Mouse (Mus musculus) adrenal gland, adult 8-10 months (tissue): Measurements from ENCODE around the gene Sphk2. TPM values are rescaled to one million over a fixed set of nuclear protein-coding genes. Genes with fewer than 3 reads are reported as not detected.

Source experiments
- total RNA-seq, 4 experiments: library from RNA; stranded (reverse); gene quantifications; 2 replicates each; pipeline ENCODE4 v1.2.4; 2022

The Sphk2 gene
- total RNA-seq, 4 experiments from 2014 or later: 36.9 to 40.2 (median 39.3) TPM

Other genes starting within 250 kb of the Sphk2 start
- 1 to 10 TPM in 2 of 4 experiments, under 1 TPM in 2; 0.20 to 2.5 (median 0.94) TPM for gene Tulp2, start 236.1 kb downstream of the Sphk2 start, total RNA-seq
- gene Gm45808, start 231.2 kb downstream of the Sphk2 start, total RNA-seq: 10 to 100 TPM; 38.9 to 41.2 (median 40.2) TPM
- gene Dhdh, start 229.2 kb downstream of the Sphk2 start, total RNA-seq: 10 to 100 TPM; 65.1 to 80.0 (median 69.2) TPM
- 100 to 1,000 TPM; 291 to 305 (median 294) TPM for gene Nucb1, start 207.6 kb downstream of the Sphk2 start, total RNA-seq
- gene Ppp1r15a, start 191.7 kb downstream of the Sphk2 start, total RNA-seq: 10 to 100 TPM; 29.2 to 62.8 (median 45.0) TPM
- gene Plekha4, start 191.7 kb downstream of the Sphk2 start, total RNA-seq: 1 to 10 TPM; 3.1 to 6.9 (median 4.3) TPM
- gene Hsd17b14, start 163.1 kb downstream of the Sphk2 start, total RNA-seq: 1 to 10 TPM in 2 of 4 experiments, under 1 TPM in 1, not detected in 1; 0.99 to 2.6 (median 2.1) TPM
- 100 to 1,000 TPM; 191 to 306 (median 245) TPM for gene Bcat2, start 147.8 kb downstream of the Sphk2 start, total RNA-seq
- gene Fgf21, start 102.5 kb downstream of the Sphk2 start, total RNA-seq: not detected
- gene Fut1, start 100.7 kb downstream of the Sphk2 start, total RNA-seq: not detected
- gene Izumo1, start 96.2 kb downstream of the Sphk2 start, total RNA-seq: under 1 TPM; 0.14 to 0.68 (median 0.38) TPM
- gene Rasip1, start 90.5 kb downstream of the Sphk2 start, total RNA-seq: 10 to 100 TPM; 15.5 to 30.2 (median 21.4) TPM
- gene Mamstr, start 78.0 kb downstream of the Sphk2 start, total RNA-seq: 10 to 100 TPM in 1 of 4 experiments, 1 to 10 TPM in 3; 2.4 to 14.9 (median 3.6) TPM
- gene Fut2, start 51.6 kb downstream of the Sphk2 start, total RNA-seq: under 1 TPM in 2 of 4 experiments, not detected in 2; 0.11 to 0.18 TPM
- under 1 TPM in 3 of 4 experiments, not detected in 1; 0.21 to 0.68 (median 0.32) TPM for gene Ntn5, start 34.0 kb downstream of the Sphk2 start, total RNA-seq
- gene Sec1, start 23.6 kb downstream of the Sphk2 start, total RNA-seq: under 1 TPM; 0.15 to 0.59 (median 0.30) TPM
- gene Car11, start 18.2 kb downstream of the Sphk2 start, total RNA-seq: 10 to 100 TPM; 11.5 to 28.2 (median 18.9) TPM
- gene Dbp, start 12.9 kb downstream of the Sphk2 start, total RNA-seq: 100 to 1,000 TPM; 254 to 411 (median 333) TPM
- gene Rpl18, start 2.5 kb downstream of the Sphk2 start, total RNA-seq: 1,000 to 10,000 TPM; 1,011 to 1,224 (median 1,104) TPM
- gene Fam83e, start 3.2 kb upstream of the Sphk2 start, total RNA-seq: 1 to 10 TPM in 1 of 4 experiments, under 1 TPM in 3; 0.29 to 2.1 (median 0.66) TPM
- gene Spaca4, start 7.8 kb upstream of the Sphk2 start, total RNA-seq: not detected
- gene Lmtk3, start 65.7 kb upstream of the Sphk2 start, total RNA-seq: 10 to 100 TPM in 3 of 4 experiments, 1 to 10 TPM in 1; 8.9 to 24.9 (median 15.5) TPM
- gene Sult2b1, start 66.7 kb upstream of the Sphk2 start, total RNA-seq: 1 to 10 TPM in 2 of 4 experiments, under 1 TPM in 2; 0.52 to 4.5 (median 1.8) TPM
- gene Cyth2, start 96.6 kb upstream of the Sphk2 start, total RNA-seq: 100 to 1,000 TPM; 112 to 140 (median 122) TPM
- under 1 TPM; 0.17 to 0.65 (median 0.36) TPM for gene Kcnj14, start 106.8 kb upstream of the Sphk2 start, total RNA-seq
- gene Grwd1, start 112.9 kb upstream of the Sphk2 start, total RNA-seq: 10 to 100 TPM; 24.8 to 31.5 (median 30.0) TPM
- gene Kdelr1, start 154.8 kb upstream of the Sphk2 start, total RNA-seq: 100 to 1,000 TPM; 127 to 158 (median 151) TPM
- 1 to 10 TPM in 3 of 4 experiments, under 1 TPM in 1; 0.78 to 1.4 (median 1.2) TPM for gene Grin2d, start 160.4 kb upstream of the Sphk2 start, total RNA-seq
- under 1 TPM in 1 of 4 experiments, not detected in 3; 0.78 TPM for gene Syngr4, start 178.7 kb upstream of the Sphk2 start, total RNA-seq
- gene Tmem143, start 178.9 kb upstream of the Sphk2 start, total RNA-seq: 10 to 100 TPM; 36.3 to 60.3 (median 52.9) TPM
- gene Emp3, start 203.4 kb upstream of the Sphk2 start, total RNA-seq: 100 to 1,000 TPM; 302 to 612 (median 463) TPM
- gene Ccdc114, start 206.1 kb upstream of the Sphk2 start, total RNA-seq: 10 to 100 TPM; 17.8 to 92.8 (median 47.9) TPM